Mouse (Mus musculus) heart, embryonic 13.5 days (tissue): ENCODE data around the gene Rasgef1a. TPM values are rescaled to one million over a fixed set of nuclear protein-coding genes. Genes with fewer than 3 reads are reported as not detected.
A peak's percentile ranks its signal among the peaks of the same experiment; 100 is the strongest.

Experiments used
- ATAC-seq: fragments of 200-750 bp; cut with Nextera tagmentation; 2 replicates; pipeline ENCODE4 v1.8.0; 2017; ENCODE audit warnings: moderate TSS enrichment; ENCODE audit not compliant: insufficient number of reproducible peaks, low FRiP score, low TSS enrichment; ENCODE audit errors: extremely low read depth
- H3K27ac ChIP-seq: fragments of 300-500 bp; sonication (generic); replicated peaks from 2 replicates; pipeline ENCODE4 v1.5.1; 2015; ENCODE audit warnings: moderate library complexity, mild to moderate bottlenecking, inconsistent platforms
- H3K27me3 ChIP-seq: fragments of 300-500 bp; sonication (generic); replicated peaks from 2 replicates; pipeline ENCODE4 v1.6.1; 2015; ENCODE audit warnings: mild to moderate bottlenecking, inconsistent platforms
- H3K36me3 ChIP-seq: fragments of 300-500 bp; sonication (generic); 2 replicates; pipeline ENCODE4 v1.6.1; 2015; ENCODE audit warnings: mild to moderate bottlenecking, inconsistent platforms
- H3K4me1 ChIP-seq: fragments of 300-500 bp; sonication (generic); 2 replicates; pipeline ENCODE4 v1.6.1; 2015; ENCODE audit warnings: inconsistent platforms
- H3K4me2 ChIP-seq: fragments of 300-500 bp; sonication (generic); 2 replicates; pipeline ENCODE4 v1.6.1; 2015; ENCODE audit warnings: inconsistent platforms, mild to moderate bottlenecking, moderate library complexity
- H3K4me3 ChIP-seq: fragments of 300-500 bp; sonication (generic); 2 replicates; pipeline ENCODE4 v1.5.1; 2015; ENCODE audit warnings: moderate library complexity, mild to moderate bottlenecking, inconsistent platforms
- H3K9ac ChIP-seq: fragments of 300-500 bp; sonication (generic); 2 replicates; pipeline ENCODE4 v1.6.1; 2015; ENCODE audit warnings: inconsistent platforms, mild to moderate bottlenecking, moderate library complexity
- H3K9me3 ChIP-seq: fragments of 300-500 bp; sonication (generic); 2 replicates; pipeline ENCODE4 v1.6.1; 2016; ENCODE audit warnings: inconsistent platforms
- WGBS: fragments of 180-500 bp; shearing (Covaris S2); methylation state at CpG from one replicate; pipeline ENCODE4 v1.1.7; 2015; ENCODE audit warnings: mixed read lengths; 5-methylcytosine and 5-hydroxymethylcytosine counted together
- polyA plus RNA-seq: library from polyadenylated mRNA; unstranded; fragments of >200 nt; fragmentation: Nextera tagmentation; extraction: Ambion mirVana; gene quantifications from 2 replicates; pipeline ENCODE4 v1.2.1, GENCODE M21; 2015

The Rasgef1a gene
- polyA plus RNA-seq = 0.32 and 0.38 TPM in 2 replicates

DNA sequence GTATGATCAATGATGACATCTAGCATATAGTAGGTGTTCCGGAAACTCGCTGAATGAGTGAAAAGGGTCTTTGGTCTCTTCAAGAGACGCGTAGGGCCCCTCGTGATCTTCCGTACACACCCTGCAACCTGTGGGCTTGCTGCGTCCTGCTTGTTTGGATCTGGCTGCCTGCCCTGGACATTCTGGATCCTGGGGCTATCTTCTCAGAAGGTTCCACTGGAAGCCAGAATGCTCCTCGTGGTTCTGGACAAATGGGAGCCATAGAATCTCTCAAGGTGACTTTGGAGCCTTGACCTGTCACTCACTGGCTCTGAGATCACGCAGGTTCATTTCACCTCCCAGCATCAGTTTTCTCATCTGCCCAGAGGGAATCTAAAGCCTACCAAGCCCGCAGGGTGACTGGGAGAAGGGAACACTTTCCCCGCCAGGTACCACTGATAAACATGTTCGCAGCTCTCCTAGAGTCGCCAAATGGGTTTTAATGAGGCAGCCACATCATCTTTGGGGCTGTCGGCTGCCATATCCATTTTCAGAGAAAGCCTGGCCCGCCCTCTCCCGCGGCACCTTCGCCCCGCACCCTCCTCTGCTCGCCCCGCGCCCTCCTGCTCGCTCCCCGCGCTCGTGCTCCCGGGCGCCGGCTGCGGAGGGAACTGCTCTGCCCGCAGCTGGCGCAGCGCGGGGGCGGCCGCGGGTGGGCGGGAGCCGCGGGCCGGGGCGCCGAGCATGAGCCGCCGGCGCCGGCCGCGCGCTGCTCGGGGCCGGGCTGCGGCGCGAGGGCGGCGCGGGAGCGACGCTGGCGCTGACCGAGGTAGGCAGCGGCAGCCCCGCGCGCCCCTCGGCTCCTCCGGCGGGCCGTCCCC is at the start of gene Rasgef1a:
Rasgef1a (plus strand) TSS at position 683 of the 860 bp plus-strand sequence.
- H3K4me1 ChIP-seq = peaks cover 14% of the 10 kb centered on the region
- no peak within 1 kb of the TSS for H3K27ac ChIP-seq
- WGBS = 12% methylated on average over 62 of the region's 70 CpGs
- no peak for ATAC-seq
- H3K9ac ChIP-seq = peak within 1 kb of the TSS; percentile 74
- H3K9me3 ChIP-seq = no peaks in the 10 kb centered on the region
- H3K4me3 ChIP-seq = peak within 1 kb of the TSS; percentile 57
- H3K4me2 ChIP-seq = peak within 1 kb of the TSS; percentile 84
- peaks cover 64% of the 10 kb centered on the region for H3K27me3 ChIP-seq
- no peaks in the 10 kb centered on the region for H3K36me3 ChIP-seq

DNA sequence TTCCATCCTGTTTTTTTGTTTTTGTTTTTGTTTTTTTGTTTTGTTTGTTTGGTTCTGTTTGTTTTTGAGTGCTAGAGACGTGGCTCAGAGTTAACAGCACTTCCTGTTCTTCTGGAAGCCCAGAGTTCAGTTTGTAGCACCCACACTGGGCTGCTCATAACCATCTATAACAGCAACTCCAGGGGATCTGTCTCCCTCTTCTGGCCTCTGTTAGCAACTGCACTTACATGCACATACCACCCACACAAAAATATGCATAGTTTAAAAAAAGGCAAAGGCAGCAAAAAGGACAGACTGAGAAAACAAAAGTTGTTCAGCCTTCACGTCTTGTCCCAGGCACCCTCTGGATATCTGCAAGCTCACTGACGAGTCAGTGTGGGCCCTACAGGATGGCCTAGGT is 48.0 kb upstream of the Rasgef1a start:
- H3K4me1 ChIP-seq = peaks cover 17% of the 10 kb centered on the region
- no peak for ATAC-seq

DNA sequence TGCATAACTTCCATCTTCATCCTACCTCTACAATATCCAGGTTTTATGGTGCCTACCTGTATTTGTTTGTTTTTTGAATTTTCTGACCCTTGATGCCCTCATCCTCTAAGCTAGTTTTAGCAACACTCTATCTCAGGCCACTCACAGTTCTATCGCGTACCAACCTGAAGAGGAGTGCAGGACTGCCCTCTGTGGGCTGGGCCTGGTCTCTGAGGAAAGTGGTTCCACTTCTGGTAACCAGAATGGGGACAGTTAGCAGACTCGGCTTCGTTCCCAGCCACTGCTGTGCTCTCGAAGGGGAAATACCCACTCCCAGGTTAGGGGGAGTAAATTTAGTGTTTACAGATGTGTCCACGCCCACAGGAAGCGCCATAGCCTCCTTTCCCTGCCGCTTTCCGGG is 44.5 kb upstream of the Rasgef1a start:
- Histone ChIP-seq H3K36me3 (no peaks in the 10 kb centered on the region), H3K9ac (0 out of 2 replicates have a peak overlapping the region, but pooled peaks have one; percentile 16), H3K27ac (peak overlapping the region; percentile 16; the same call in 1 of the 2 replicates), H3K9me3 (no peaks in the 10 kb centered on the region), H3K4me3 (no peak overlapping the region), H3K4me2 (peak overlapping the region; percentile 35), H3K27me3 (no peaks in the 10 kb centered on the region), H3K4me1 (peaks cover 17% of the 10 kb centered on the region)
- 21% methylated on average over 9 of the region's 9 CpGs for WGBS
- ATAC-seq = no peak

More for the DNA sequence above, 48.0 kb upstream of the Rasgef1a start:
- H3K27me3 ChIP-seq = no peaks in the 10 kb centered on the region
- no peak overlapping the region for H3K9ac ChIP-seq
- H3K4me2 ChIP-seq = no peak overlapping the region
- no peaks in the 10 kb centered on the region for H3K36me3 ChIP-seq
- no peaks in the 10 kb centered on the region for H3K9me3 ChIP-seq
- H3K27ac ChIP-seq = no peak overlapping the region
- WGBS = 76% methylated on average over 3 of the region's 3 CpGs
- H3K4me3 ChIP-seq = no peak overlapping the region

DNA sequence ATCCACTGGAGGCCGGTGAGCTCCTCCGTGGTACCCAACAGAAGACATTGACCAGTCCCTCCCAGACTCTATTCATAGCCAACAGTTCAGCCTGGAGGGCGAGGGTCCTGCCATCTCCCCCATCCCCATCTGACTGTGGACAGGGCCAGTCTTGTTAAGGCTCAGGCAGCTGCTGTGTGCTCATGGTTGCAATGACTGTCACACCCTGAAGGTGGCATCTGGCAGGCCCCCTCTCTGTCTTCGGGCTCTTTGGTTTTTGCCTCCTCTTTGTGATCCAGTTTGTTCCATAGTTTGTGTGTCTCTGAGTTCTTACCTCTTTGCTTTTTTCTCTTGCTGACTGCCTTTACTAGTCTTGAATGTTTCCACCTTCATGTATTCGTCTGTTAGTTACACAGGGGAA is 24.1 kb upstream of the Rasgef1a start:
- no peak overlapping the region for H3K4me3 ChIP-seq
- H3K27ac ChIP-seq = no peak overlapping the region
- no peak overlapping the region for H3K4me2 ChIP-seq
- H3K9me3 ChIP-seq = no peaks in the 10 kb centered on the region
- no peak for ATAC-seq
- no peak overlapping the region for H3K9ac ChIP-seq
- no peaks in the 10 kb centered on the region; the same call in 1 of the 2 replicates for H3K27me3 ChIP-seq
- no peaks in the 10 kb centered on the region for H3K36me3 ChIP-seq
- no peaks in the 10 kb centered on the region for H3K4me1 ChIP-seq
- 58% methylated on average over 5 of the region's 5 CpGs for WGBS

DNA sequence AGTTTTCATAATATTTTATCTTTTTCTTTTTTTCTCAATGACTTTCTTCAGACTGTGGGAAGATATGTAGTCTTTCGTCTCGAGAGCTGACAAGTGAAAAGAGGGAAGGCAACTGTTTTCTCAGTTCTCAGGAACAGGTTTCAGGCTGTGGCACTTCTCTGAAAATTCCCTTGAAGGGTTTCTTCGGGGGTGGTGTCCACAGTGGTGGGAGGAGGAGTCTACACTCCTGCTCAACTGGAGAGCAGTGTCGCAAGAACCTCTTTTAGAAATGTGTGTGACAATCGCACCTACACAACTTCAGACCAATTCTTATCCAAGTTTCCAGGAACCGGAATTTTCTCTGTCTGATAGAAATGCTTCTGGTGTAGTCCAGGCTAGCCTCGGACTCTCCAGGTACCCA is 22.0 kb upstream of the Rasgef1a start:
- WGBS = 67% methylated on average over 7 of the region's 7 CpGs
- H3K27me3 ChIP-seq = no peaks in the 10 kb centered on the region; the same call in 1 of the 2 replicates
- H3K4me2 ChIP-seq = no peak overlapping the region
- no peaks in the 10 kb centered on the region for H3K4me1 ChIP-seq
- no peaks in the 10 kb centered on the region for H3K9me3 ChIP-seq
- H3K36me3 ChIP-seq = no peaks in the 10 kb centered on the region
- no peak overlapping the region for H3K9ac ChIP-seq
- H3K4me3 ChIP-seq = no peak overlapping the region
- no peak overlapping the region for H3K27ac ChIP-seq
- no peak for ATAC-seq

GRCm38 (mm10) chr6:117990649-117991048 is 20.6 kb upstream of the Rasgef1a start:
- no peak for ATAC-seq
- 62% methylated on average over 8 of the region's 8 CpGs for WGBS
- no peak overlapping the region for H3K9ac ChIP-seq

DNA sequence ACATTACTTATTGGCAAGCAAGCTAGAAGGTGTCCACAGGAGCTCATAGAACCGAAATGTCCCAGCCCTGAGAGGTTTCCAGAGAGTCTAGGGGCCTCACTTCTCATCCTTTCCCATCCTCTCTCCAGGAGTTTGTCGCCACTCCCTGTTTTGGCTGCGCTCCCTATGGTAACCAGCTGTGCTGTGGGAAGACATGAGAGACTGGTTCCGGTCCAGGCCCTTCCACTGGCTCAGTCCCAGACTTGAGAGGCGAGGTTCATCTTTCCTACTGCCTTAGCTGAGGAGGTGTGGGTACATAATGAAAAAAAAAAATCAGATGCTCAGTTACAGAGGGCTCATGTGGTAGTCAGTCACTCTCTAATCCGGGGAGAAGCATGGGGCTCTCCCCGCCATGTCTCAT is 19.9 kb upstream of the Rasgef1a start:
- H3K27me3 ChIP-seq = peaks cover 14% of the 10 kb centered on the region
- ATAC-seq = no peak
- H3K4me1 ChIP-seq = no peaks in the 10 kb centered on the region
- no peak overlapping the region for H3K4me3 ChIP-seq
- H3K9me3 ChIP-seq = no peaks in the 10 kb centered on the region
- H3K27ac ChIP-seq = no peak overlapping the region
- no peak overlapping the region for H3K4me2 ChIP-seq
- H3K9ac ChIP-seq = no peak overlapping the region
- WGBS = 68% methylated on average over 7 of the region's 7 CpGs
- H3K36me3 ChIP-seq = no peaks in the 10 kb centered on the region

More at GRCm38 (mm10) chr6:117990649-117991048, 20.6 kb upstream of the Rasgef1a start:
- Histone ChIP-seq H3K4me1 (no peaks in the 10 kb centered on the region), H3K27ac (no peak overlapping the region), H3K9me3 (no peaks in the 10 kb centered on the region), H3K27me3 (peaks cover 7% of the 10 kb centered on the region), H3K36me3 (no peaks in the 10 kb centered on the region), H3K4me3 (no peak overlapping the region), H3K4me2 (no peak overlapping the region)

DNA sequence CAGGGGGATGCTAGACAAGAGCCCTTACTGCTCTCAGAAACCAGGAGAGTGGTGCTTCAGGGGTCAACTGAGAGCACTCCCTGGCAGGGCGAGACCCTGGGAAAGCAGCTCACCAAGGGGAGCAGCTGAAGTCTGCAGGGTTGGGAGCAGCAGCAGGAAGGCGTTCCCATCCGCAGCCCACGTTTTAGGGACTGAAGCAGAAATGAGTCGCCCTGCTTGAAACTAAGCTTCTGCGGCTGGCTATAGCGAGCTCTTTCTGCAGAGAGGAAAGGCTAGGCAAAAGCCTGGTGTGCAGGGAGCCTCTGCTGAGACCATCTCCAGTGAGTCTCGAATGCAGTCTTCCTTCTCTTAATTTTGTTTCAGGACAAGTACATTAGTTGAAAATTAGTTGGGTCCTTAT is 19.3 kb upstream of the Rasgef1a start:
- no peak overlapping the region for H3K4me2 ChIP-seq
- no peaks in the 10 kb centered on the region for H3K36me3 ChIP-seq
- no peak overlapping the region for H3K4me3 ChIP-seq
- ATAC-seq = no peak
- H3K9ac ChIP-seq = no peak overlapping the region
- H3K27me3 ChIP-seq = peaks cover 20% of the 10 kb centered on the region
- no peaks in the 10 kb centered on the region for H3K9me3 ChIP-seq
- WGBS = 54% methylated on average over 8 of the region's 8 CpGs
- no peaks in the 10 kb centered on the region for H3K4me1 ChIP-seq
- no peak overlapping the region for H3K27ac ChIP-seq

GRCm38 (mm10) chr6:117995168-117995567 is 16.1 kb upstream of the Rasgef1a start:
- Histone ChIP-seq H3K36me3 (no peaks in the 10 kb centered on the region), H3K27me3 (peaks cover 42% of the 10 kb centered on the region), H3K27ac (no peak overlapping the region), H3K9ac (no peak overlapping the region), H3K9me3 (no peaks in the 10 kb centered on the region), H3K4me1 (no peaks in the 10 kb centered on the region), H3K4me3 (no peak overlapping the region), H3K4me2 (no peak overlapping the region)
- ATAC-seq = no peak
- WGBS = 42% methylated on average over 9 of the region's 9 CpGs

DNA sequence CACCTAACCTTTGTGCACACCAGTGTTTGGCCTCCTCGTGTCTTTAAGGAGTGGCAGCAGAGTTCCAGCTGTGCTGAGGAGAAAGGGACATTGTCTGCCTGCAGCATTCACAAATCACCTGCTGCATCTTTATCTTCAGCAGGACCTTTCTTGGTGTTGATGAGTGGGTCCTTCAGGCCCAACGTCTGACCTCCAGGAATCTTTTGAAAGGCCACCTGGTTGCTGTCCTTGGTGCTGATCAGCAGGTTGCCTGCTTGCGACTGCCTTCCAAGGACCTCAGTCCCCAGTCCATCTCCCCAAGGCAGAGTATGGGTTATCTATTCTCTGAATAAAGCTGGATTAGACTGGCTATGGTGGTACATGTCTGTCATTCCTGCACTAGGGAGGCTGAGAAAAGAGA is 10.0 kb upstream of the Rasgef1a start:
- H3K4me2 ChIP-seq = no peak overlapping the region
- no peak overlapping the region for H3K9ac ChIP-seq
- H3K4me1 ChIP-seq = no peaks in the 10 kb centered on the region
- H3K27me3 ChIP-seq = peaks cover 57% of the 10 kb centered on the region
- H3K36me3 ChIP-seq = no peaks in the 10 kb centered on the region
- H3K27ac ChIP-seq = no peak overlapping the region
- H3K9me3 ChIP-seq = no peaks in the 10 kb centered on the region
- no peak overlapping the region for H3K4me3 ChIP-seq
- 20% methylated on average over 3 of the region's 3 CpGs for WGBS
- no peak for ATAC-seq

DNA sequence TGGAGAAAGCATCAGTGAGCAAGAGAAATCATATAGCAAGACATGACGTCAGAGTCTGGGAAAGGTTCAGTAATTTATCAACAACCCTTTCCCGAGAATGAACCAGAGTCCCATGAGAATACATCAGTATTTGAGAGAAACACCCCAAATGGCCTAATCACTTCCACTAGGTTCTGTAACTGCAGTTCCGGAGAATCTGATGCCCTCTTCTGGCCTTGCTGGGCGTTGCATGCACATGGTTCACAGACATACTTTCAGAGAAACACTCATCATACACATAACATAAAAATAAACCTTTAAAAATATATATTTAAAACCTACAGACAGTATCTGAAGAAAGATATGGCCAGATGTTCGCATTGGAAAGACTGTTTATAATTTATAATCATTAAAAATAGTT is 3.9 kb upstream of the Rasgef1a start:
- H3K4me2 ChIP-seq = no peak overlapping the region
- no peak overlapping the region for H3K9ac ChIP-seq
- ATAC-seq = no peak
- H3K4me1 ChIP-seq = peaks cover 14% of the 10 kb centered on the region
- no peak overlapping the region for H3K4me3 ChIP-seq
- no peaks in the 10 kb centered on the region for H3K36me3 ChIP-seq
- peaks cover 43% of the 10 kb centered on the region for H3K27me3 ChIP-seq
- 43% methylated on average over 5 of the region's 5 CpGs for WGBS
- H3K27ac ChIP-seq = no peak overlapping the region
- no peaks in the 10 kb centered on the region for H3K9me3 ChIP-seq
